In genomic region chr17:31841842-31842611, GRCm38 (mm10) we compare ENCODE assay signal across 8 mouse cellular contexts. TPM values are rescaled to one million over a fixed set of nuclear protein-coding genes. Genes with fewer than 3 reads are reported as not detected.
DNase-seq lines count a peak whose midpoint lies in the region; ATAC-seq lines count a peak whose summit lies in the region.

No protein-coding gene starts in this region.

- H3K4me2 ChIP-seq in heart, embryonic 13.5 days, result no peak overlapping the region
- H3K4me2 ChIP-seq in forebrain, embryonic 12.5 days, result no peak overlapping the region

- intact Hi-C loops in heart, postnatal 25 days (cut with DNase I), result no loop called here
- intact Hi-C loops in left cerebral cortex, postnatal 4 days (cut with DNase I), result no loop called here

- no peaks in the 10 kb centered on the region for H3K9me3 ChIP-seq in heart, embryonic 13.5 days
- H3K9me3 ChIP-seq in forebrain, embryonic 12.5 days, result no peaks in the 10 kb centered on the region

- DNase-seq in heart, adult 11 months, result peak; percentile 98
- no peak for DNase-seq in heart, postnatal 25 days (ENCODE audit: low spot score)
- DNase-seq in ES-CJ7 (ENCODE audit: low read depth, low spot score), result peak; percentile 65
- DNase-seq in lung, postnatal 14 days, result peak; percentile 82
- no peak for DNase-seq in left cerebral cortex, postnatal 4 days
- no peak for DNase-seq in layer of hippocampus, postnatal 36 days

- H3K4me3 ChIP-seq in heart, embryonic 13.5 days, result no peak overlapping the region
- no peak overlapping the region for H3K4me3 ChIP-seq in forebrain, embryonic 12.5 days (replicated peaks)

- H3K4me1 ChIP-seq in heart, embryonic 13.5 days, result peaks cover 49% of the 10 kb centered on the region
- no peaks in the 10 kb centered on the region for H3K4me1 ChIP-seq in forebrain, embryonic 12.5 days

- ATAC-seq in heart, embryonic 13.5 days (ENCODE audit: extremely low read depth, insufficient number of reproducible peaks, low FRiP score, low TSS enrichment), result no peak
- no peak for ATAC-seq in forebrain, embryonic 12.5 days (ENCODE audit: low FRiP score)

- no peaks in the 10 kb centered on the region for H3K27me3 ChIP-seq in heart, embryonic 13.5 days (replicated peaks)
- no peaks in the 10 kb centered on the region for H3K27me3 ChIP-seq in forebrain, embryonic 12.5 days

- 48% methylated on average over 18 of the region's 18 CpGs for WGBS in heart, embryonic 13.5 days
- WGBS in forebrain, embryonic 12.5 days, result 79% methylated on average over 18 of the region's 18 CpGs

- H3K36me3 ChIP-seq in heart, embryonic 13.5 days, result peaks cover 38% of the 10 kb centered on the region
- H3K36me3 ChIP-seq in forebrain, embryonic 12.5 days (replicated peaks), result peaks cover 33% of the 10 kb centered on the region

- H3K27ac ChIP-seq in heart, embryonic 13.5 days (replicated peaks), result peak overlapping the region; percentile 20
- H3K27ac ChIP-seq in forebrain, embryonic 12.5 days, result no peak overlapping the region

- peak overlapping the region; percentile 28; the same call in 1 of the 2 replicates for H3K9ac ChIP-seq in heart, embryonic 13.5 days
- H3K9ac ChIP-seq in forebrain, embryonic 12.5 days, result no peak overlapping the region

RNA-seq across cellular contexts. Expression of gene Sik1, which starts 13.6 kb away (rescaled TPM):
- 10 to 100 TPM; 18.7 to 29.0 TPM for total RNA-seq in heart, postnatal 25 days (2021)
- 17.2 and 17.6 TPM in 2 replicates for polyA plus RNA-seq in heart, embryonic 13.5 days (2015; fragmentation: Nextera tagmentation; extraction: Ambion mirVana)
- total RNA-seq in left cerebral cortex, postnatal 4 days (2021), result 10 to 100 TPM; 34.7 to 39.7 TPM
- total RNA-seq in layer of hippocampus, postnatal 36 days (2021), result 10 to 100 TPM; 16.9 to 18.0 TPM
- 15.2 and 16.7 TPM in 2 replicates for polyA plus RNA-seq in forebrain, embryonic 12.5 days (2016; fragmentation: Nextera tagmentation; extraction: Ambion mirVana)

Comparison
In these comparisons a context has a peak if more than half of its experiments do, and no peak if none do; other contexts are left out.
1. DNase-seq: peak in heart, adult 11 months (single experiment), ES-CJ7 (single experiment) and lung, postnatal 14 days (single experiment); none in heart, postnatal 25 days (single experiment), left cerebral cortex, postnatal 4 days (single experiment) and layer of hippocampus, postnatal 36 days (0 of 2).